Mouse (Mus musculus) forebrain, embryonic 15.5 days (tissue): Measurements from ENCODE around the gene Mtfmt. TPM values are rescaled to one million over a fixed set of nuclear protein-coding genes. Genes with fewer than 3 reads are reported as not detected.

Experiments
- ATAC-seq: fragments of 200-750 bp; cut with Nextera tagmentation; replicated peaks from 2 replicates; pipeline ENCODE4 v1.8.0; 2017; ENCODE audit warnings: mild to moderate bottlenecking, moderate TSS enrichment, moderate library complexity
- H3K27ac ChIP-seq: fragments of 300-500 bp; sonication (generic); replicated peaks from 2 replicates; pipeline ENCODE4 v1.5.1; 2015; ENCODE audit warnings: mild to moderate bottlenecking, inconsistent platforms
- H3K27me3 ChIP-seq: fragments of 300-500 bp; sonication (generic); 2 replicates; pipeline ENCODE4 v1.6.1; 2015; ENCODE audit warnings: inconsistent platforms
- H3K36me3 ChIP-seq: fragments of 300-500 bp; sonication (generic); 2 replicates; pipeline ENCODE4 v1.6.1; 2015; ENCODE audit warnings: mild to moderate bottlenecking, inconsistent platforms
- H3K4me1 ChIP-seq: fragments of 300-500 bp; sonication (generic); 2 replicates; pipeline ENCODE4 v1.6.1; 2015; ENCODE audit warnings: inconsistent platforms
- H3K4me2 ChIP-seq: fragments of 300-500 bp; sonication (generic); replicated peaks from 2 replicates; pipeline ENCODE4 v1.6.1; 2015; ENCODE audit warnings: mild to moderate bottlenecking, inconsistent platforms
- H3K4me3 ChIP-seq: fragments of 300-500 bp; sonication (generic); 2 replicates; pipeline ENCODE4 v1.5.1; 2015; ENCODE audit warnings: mild to moderate bottlenecking, inconsistent platforms
- H3K9ac ChIP-seq: fragments of 300-500 bp; sonication (generic); replicated peaks from 2 replicates; pipeline ENCODE4 v1.6.1; 2015; ENCODE audit warnings: mild to moderate bottlenecking, inconsistent platforms
- H3K9me3 ChIP-seq: fragments of 300-500 bp; sonication (generic); 2 replicates; pipeline ENCODE4 v1.6.1; 2016; ENCODE audit warnings: inconsistent platforms
- whole genome bisulfite sequencing: fragments of 180-500 bp; shearing (Covaris S2); methylation state at CpG from one replicate; pipeline ENCODE4 v1.1.7; 2015; ENCODE audit warnings: mixed read lengths; 5-methylcytosine and 5-hydroxymethylcytosine counted together
- polyA plus RNA-seq: library from polyadenylated mRNA; unstranded; fragments of >200 nt; fragmentation: Nextera tagmentation; extraction: Ambion mirVana; gene quantifications from 2 replicates; pipeline ENCODE4 v1.2.1, GENCODE M21; 2015

The Mtfmt gene
- polyA plus RNA-seq, 1 experiment from 2014 or later: 23.6 TPM

DNA sequence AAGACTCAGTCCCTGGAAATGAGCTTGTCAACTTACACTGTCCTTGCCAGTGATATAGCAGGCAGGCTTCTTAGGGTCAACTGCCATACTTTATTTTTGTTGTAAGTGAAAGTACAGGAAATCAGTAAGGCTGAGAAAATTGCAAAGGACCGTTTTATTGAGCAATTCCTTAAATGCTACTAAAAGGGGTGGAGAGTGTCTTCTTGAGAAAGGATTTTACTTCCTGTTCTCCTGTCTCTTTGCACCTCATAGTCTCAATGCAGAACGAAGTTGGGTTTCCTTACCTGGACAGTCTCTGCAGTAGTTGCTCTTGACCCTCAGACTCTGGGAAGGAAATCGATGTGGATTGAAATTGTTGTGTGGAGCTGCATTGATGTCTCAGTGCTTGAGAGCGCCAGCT is 37.2 kb downstream of the Mtfmt start:
- no peaks in the 10 kb centered on the region for H3K4me1 ChIP-seq
- H3K27me3 ChIP-seq: no peaks in the 10 kb centered on the region
- peaks cover 69% of the 10 kb centered on the region for H3K36me3 ChIP-seq
- H3K27ac ChIP-seq: no peak overlapping the region
- no peaks in the 10 kb centered on the region for H3K9me3 ChIP-seq
- H3K4me3 ChIP-seq: no peak overlapping the region
- no peak for ATAC-seq
- no peak overlapping the region for H3K4me2 ChIP-seq
- 84% methylated on average over 4 of the region's 4 CpGs for WGBS
- H3K9ac ChIP-seq: no peak overlapping the region

DNA sequence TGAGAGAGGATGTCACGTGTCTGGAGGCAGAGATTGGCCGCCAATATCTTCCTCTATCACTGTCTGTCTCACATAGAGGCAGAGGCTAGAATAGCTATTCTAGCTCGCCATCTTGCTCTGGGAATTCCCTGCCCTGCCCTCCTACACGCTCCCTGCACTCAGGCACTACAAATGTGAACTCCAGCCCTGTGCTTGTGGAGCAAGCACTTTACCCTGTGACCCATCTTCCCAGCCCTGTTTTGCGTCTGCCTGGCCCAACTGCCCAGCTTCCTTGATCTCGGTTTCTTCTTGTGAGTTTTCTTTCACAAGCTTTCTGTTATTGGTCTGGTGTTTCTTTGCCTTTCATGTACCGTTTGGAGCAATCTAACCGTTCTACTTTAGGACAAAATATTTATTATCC is 43.6 kb downstream of the Mtfmt start:
- Histone ChIP-seq H3K4me2 (no peak overlapping the region), H3K36me3 (peaks cover 80% of the 10 kb centered on the region), H3K4me1 (no peaks in the 10 kb centered on the region), H3K9ac (no peak overlapping the region), H3K4me3 (no peak overlapping the region), H3K27me3 (no peaks in the 10 kb centered on the region), H3K27ac (no peak overlapping the region), H3K9me3 (no peaks in the 10 kb centered on the region)
- 88% methylated on average over 8 of the region's 8 CpGs for WGBS
- ATAC-seq: no peak

DNA sequence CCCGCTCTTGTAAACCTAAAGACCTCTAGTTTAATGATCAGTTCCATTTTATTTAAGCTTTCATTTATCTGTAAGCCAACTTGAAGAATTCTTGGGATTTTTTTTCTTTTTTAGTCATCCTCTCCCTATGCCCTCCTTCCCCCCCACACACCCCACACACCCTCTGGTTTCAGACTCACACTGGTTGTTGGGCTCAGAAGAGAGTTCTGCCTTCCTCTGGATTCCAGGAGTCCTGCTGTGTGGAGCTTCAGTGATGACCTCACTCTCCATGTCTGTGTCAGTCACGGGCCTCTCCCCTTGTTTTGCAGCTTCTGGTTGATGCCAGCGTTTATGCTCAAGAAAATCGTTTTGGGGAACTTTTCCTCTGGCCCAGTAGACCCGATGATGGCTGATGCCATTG is 44.5 kb downstream of the Mtfmt start:
- no peak for ATAC-seq
- peaks cover 80% of the 10 kb centered on the region for H3K36me3 ChIP-seq
- WGBS: 85% methylated on average over 5 of the region's 5 CpGs

DNA sequence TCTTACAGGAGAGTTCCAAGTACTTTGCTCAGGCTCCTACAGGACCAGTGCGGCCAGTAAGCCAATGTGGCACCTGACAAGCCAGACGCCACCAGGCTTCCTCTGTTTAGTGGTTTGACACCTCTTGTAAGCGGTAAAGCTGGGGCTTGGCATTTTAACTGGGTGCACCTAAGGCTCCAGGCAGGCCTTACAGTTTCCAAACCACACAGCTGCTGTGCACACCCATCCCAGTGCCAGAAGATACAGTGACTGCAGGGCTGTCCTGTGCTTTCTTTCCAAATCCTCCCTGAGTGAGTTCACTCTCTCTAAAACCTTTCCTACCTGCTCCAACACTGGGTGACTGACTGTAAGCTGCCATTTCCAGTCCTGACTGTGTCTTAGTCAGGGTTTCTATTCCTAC is 55.9 kb downstream of the Mtfmt start:
- H3K4me2 ChIP-seq: no peak overlapping the region
- WGBS: 92% methylated on average over 3 of the region's 3 CpGs
- no peak for ATAC-seq
- H3K4me1 ChIP-seq: no peaks in the 10 kb centered on the region
- no peaks in the 10 kb centered on the region for H3K27me3 ChIP-seq
- no peak overlapping the region for H3K4me3 ChIP-seq
- H3K9me3 ChIP-seq: no peaks in the 10 kb centered on the region
- peaks cover 19% of the 10 kb centered on the region; the same call in 1 of the 2 replicates for H3K36me3 ChIP-seq
- H3K27ac ChIP-seq: no peak overlapping the region
- no peak overlapping the region for H3K9ac ChIP-seq

More for the DNA sequence above, 44.5 kb downstream of the Mtfmt start:
- no peaks in the 10 kb centered on the region for H3K27me3 ChIP-seq
- no peak overlapping the region for H3K27ac ChIP-seq
- H3K9ac ChIP-seq: no peak overlapping the region
- H3K4me1 ChIP-seq: no peaks in the 10 kb centered on the region
- no peak overlapping the region for H3K4me2 ChIP-seq
- H3K9me3 ChIP-seq: no peaks in the 10 kb centered on the region
- no peak overlapping the region for H3K4me3 ChIP-seq

DNA sequence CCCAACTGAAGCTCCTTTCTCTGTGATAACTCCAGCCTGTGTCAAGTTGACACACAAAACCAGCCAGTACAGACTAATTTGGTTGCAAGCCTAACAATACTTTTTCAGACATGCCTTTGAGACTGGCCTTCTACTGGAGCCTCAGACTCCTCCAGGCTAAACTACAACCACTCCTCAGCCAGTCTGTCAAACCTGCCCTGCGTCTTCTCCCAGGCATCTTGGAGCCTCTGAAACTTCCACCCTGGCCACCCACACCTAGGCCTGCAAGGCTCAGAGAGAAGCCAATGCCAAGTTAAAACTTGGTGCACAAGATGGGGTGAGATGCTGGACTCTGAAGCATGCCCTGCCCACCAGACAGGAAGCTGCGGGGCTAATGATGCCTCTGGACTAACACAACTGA is 56.8 kb downstream of the Mtfmt start:
- no peaks in the 10 kb centered on the region for H3K4me1 ChIP-seq
- H3K4me2 ChIP-seq: no peak overlapping the region
- no peaks in the 10 kb centered on the region for H3K9me3 ChIP-seq
- no peak overlapping the region for H3K4me3 ChIP-seq
- H3K36me3 ChIP-seq: peaks cover 10% of the 10 kb centered on the region; the same call in 1 of the 2 replicates
- 81% methylated on average over 2 of the region's 2 CpGs for WGBS
- ATAC-seq: no peak
- no peak overlapping the region for H3K9ac ChIP-seq
- no peaks in the 10 kb centered on the region for H3K27me3 ChIP-seq
- no peak overlapping the region for H3K27ac ChIP-seq

DNA sequence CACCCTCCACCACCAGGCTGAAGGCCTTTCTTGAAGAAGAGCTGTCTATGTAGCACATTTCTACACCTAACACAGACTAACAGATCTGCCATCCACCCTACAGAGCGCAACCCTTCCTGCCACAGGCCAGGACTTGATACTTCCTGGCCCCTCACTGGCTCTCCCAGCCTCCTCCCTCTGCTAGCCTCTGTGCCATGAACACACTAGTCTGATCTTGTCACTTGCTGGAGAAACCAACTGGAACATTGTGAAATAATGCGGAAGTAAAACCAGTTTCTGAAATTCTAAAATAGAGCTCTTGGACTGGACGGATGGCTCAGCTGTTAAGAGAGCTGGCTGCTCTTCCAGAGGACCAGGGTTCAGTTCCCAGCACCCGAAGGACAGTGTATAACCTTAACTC is 57.3 kb downstream of the Mtfmt start:
- WGBS: 96% methylated on average over 4 of the region's 4 CpGs

DNA sequence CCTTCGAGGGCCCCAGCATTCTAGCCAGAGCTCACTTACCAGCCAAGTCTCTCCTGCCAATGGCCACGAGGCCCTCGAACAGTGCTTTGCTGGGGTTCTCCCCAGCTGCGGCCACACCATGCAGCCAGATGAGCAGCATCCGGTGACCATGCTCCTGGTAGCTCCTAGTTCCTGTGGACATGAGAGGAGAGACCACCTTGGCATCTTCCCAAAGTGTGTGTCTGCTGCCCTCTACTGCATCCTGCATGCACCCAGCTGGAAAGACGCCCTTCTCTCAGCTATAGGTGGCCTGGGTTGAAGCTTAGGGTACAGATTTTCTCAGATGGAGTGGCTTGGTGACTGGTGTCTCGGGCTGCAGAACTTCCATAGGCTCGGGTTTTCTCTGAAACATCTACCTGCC is 66.6 kb downstream of the Mtfmt start:
- no peak overlapping the region for H3K9ac ChIP-seq
- no peaks in the 10 kb centered on the region for H3K36me3 ChIP-seq
- 65% methylated on average over 8 of the region's 8 CpGs for WGBS
- H3K9me3 ChIP-seq: no peaks in the 10 kb centered on the region
- no peak overlapping the region for H3K4me2 ChIP-seq
- no peaks in the 10 kb centered on the region for H3K4me1 ChIP-seq
- no peak overlapping the region for H3K27ac ChIP-seq
- no peak overlapping the region for H3K4me3 ChIP-seq
- no peaks in the 10 kb centered on the region for H3K27me3 ChIP-seq
- no peak for ATAC-seq

More for the DNA sequence above, 57.3 kb downstream of the Mtfmt start:
- H3K36me3 ChIP-seq: peaks cover 8% of the 10 kb centered on the region; the same call in 1 of the 2 replicates
- no peak overlapping the region for H3K4me3 ChIP-seq
- H3K4me2 ChIP-seq: no peak overlapping the region
- no peak for ATAC-seq
- H3K9me3 ChIP-seq: no peaks in the 10 kb centered on the region
- H3K4me1 ChIP-seq: no peaks in the 10 kb centered on the region
- H3K9ac ChIP-seq: no peak overlapping the region
- no peak overlapping the region for H3K27ac ChIP-seq
- H3K27me3 ChIP-seq: no peaks in the 10 kb centered on the region

Other genes with a start within 250 kb of the Mtfmt start
- gene Parp16, start 240.4 kb upstream of the Mtfmt start, polyA plus RNA-seq: 4.9 and 5.1 TPM in 2 replicates
- gene Cilp, start 170.6 kb upstream of the Mtfmt start, polyA plus RNA-seq: 0.42 and 0.55 TPM in 2 replicates
- 45.7 and 47.3 TPM in 2 replicates for gene Clpx, start 141.5 kb upstream of the Mtfmt start, polyA plus RNA-seq
- gene Pdcd7, start 89.7 kb upstream of the Mtfmt start, polyA plus RNA-seq: 9.7 and 10.3 TPM in 2 replicates
- gene Ubap1l, start 74.7 kb upstream of the Mtfmt start, polyA plus RNA-seq: 0.83 and 0.92 TPM in 2 replicates
- 0.56 and 1.00 TPM in 2 replicates for gene Kbtbd13, start 44.1 kb upstream of the Mtfmt start, polyA plus RNA-seq
- gene Rasl12, start 37.3 kb upstream of the Mtfmt start, polyA plus RNA-seq: 6.1 and 6.5 TPM in 2 replicates
- not detected in 2 replicates for gene Slc51b, start 12.8 kb upstream of the Mtfmt start, polyA plus RNA-seq
- 133 and 139 TPM in 2 replicates for gene Spg21, start 25.2 kb downstream of the Mtfmt start, polyA plus RNA-seq
- gene Ankdd1a, start 84.4 kb downstream of the Mtfmt start, polyA plus RNA-seq: 0.23 and 0.26 TPM in 2 replicates
- gene Plekho2, start 144.3 kb downstream of the Mtfmt start, polyA plus RNA-seq: 5.1 and 5.2 TPM in 2 replicates
- 11.8 and 12.4 TPM in 2 replicates for gene Pif1, start 151.4 kb downstream of the Mtfmt start, polyA plus RNA-seq
- 3.3 and 3.6 TPM in 2 replicates for gene Rbpms2, start 193.9 kb downstream of the Mtfmt start, polyA plus RNA-seq
- 328 and 347 TPM in 2 replicates for gene Oaz2, start 232.2 kb downstream of the Mtfmt start, polyA plus RNA-seq